Mouse (Mus musculus) MEL (cell line): ENCODE results near the gene Clk2.

ENCODE experiments used
- CTCF ChIP-seq, 3 experiments: IDR thresholded peaks in 2 of 3; conservative IDR thresholded peaks in 1 of 3; 2 replicates each; pipeline ENCODE4 v1.5.1; 2011 to 2012; ENCODE audit warnings: low read length in 3 of 3, low read depth in 2 of 3, mild to moderate bottlenecking in 2 of 3, improper control_type of control experiment in 1 of 3, inconsistent platforms in 1 of 3, mixed read lengths in 1 of 3, moderate library complexity in 1 of 3; ENCODE audit not compliant: control insufficient read depth in 1 of 3, insufficient read depth in 1 of 3, poor library complexity in 1 of 3, severe bottlenecking in 1 of 3
- EP300 ChIP-seq, 2 experiments: IDR thresholded peaks; 2 replicates each; pipeline ENCODE4 v1.6.1; 2011; ENCODE audit warnings: improper control_type of control experiment in 2 of 2, low read length in 2 of 2, low read depth in 1 of 2, mild to moderate bottlenecking in 1 of 2
- KAT2A ChIP-seq: conservative IDR thresholded peaks from 2 replicates; pipeline ENCODE4 v1.6.1; 2012; ENCODE audit warnings: low read depth, low read length, improper control_type of control experiment, inconsistent platforms
- MAX ChIP-seq: IDR thresholded peaks from 2 replicates; pipeline ENCODE4 v1.6.1; 2011; ENCODE audit warnings: low read length, improper control_type of control experiment
- MAZ ChIP-seq: IDR thresholded peaks from 2 replicates; pipeline ENCODE4 v1.6.1; 2012; ENCODE audit warnings: low read depth, mild to moderate bottlenecking, inconsistent platforms, low read length, improper control_type of control experiment
- POLR2A ChIP-seq, 2 experiments: IDR thresholded peaks; 2 replicates each; pipeline ENCODE4 v1.6.1; 2011 to 2012; ENCODE audit warnings: low read length in 2 of 2, mild to moderate bottlenecking in 2 of 2, control low read depth in 1 of 2, improper control_type of control experiment in 1 of 2, low read depth in 1 of 2, moderate library complexity in 1 of 2; ENCODE audit not compliant: control insufficient read depth in 1 of 2, insufficient read depth in 1 of 2, poor library complexity in 1 of 2
- USF1 ChIP-seq: IDR thresholded peaks from 2 replicates; pipeline ENCODE4 v1.6.1; 2014; ENCODE audit warnings: low read depth, mild to moderate bottlenecking, inconsistent platforms, low read length, improper control_type of control experiment, moderate library complexity
- ZC3H11A ChIP-seq: IDR thresholded peaks from 2 replicates; pipeline ENCODE4 v1.6.1; 2012; ENCODE audit warnings: low read depth, mild to moderate bottlenecking, inconsistent platforms, low read length, improper control_type of control experiment
- ZKSCAN1 ChIP-seq: IDR thresholded peaks from 2 replicates; pipeline ENCODE4 v1.6.1; 2012; ENCODE audit warnings: low read depth, mild to moderate bottlenecking, inconsistent platforms, low read length, improper control_type of control experiment, moderate library complexity

DNA sequence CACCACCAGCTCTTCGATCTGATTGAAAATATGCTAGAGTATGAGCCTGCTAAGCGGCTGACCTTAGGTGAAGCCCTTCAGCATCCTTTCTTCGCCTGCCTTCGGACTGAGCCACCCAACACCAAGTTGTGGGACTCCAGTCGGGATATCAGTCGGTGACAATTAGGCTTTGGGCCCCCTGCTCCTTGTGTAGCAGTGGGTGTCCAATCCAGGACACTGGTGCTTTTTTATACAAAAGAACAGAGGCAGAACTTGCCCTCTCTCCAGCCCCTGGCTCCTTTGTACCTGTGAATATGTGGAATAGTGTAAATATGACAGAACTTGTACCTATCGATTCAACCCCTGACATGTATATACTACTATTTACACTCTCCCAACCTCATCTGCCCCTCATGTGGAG is 11.8 kb downstream of the Clk2 start:
- TF ChIP-seq ZKSCAN1 (no peak), USF1 (no peak), CTCF (IDR thresholded peaks at IDR 0.05 in 2 of 3, conservative IDR thresholded peaks at IDR 0.05 in 1 of 3; ENCODE audit: control insufficient read depth in 1 of 3, insufficient read depth in 1 of 3, low read depth in 2 of 3, low read length in 3 of 3, poor library complexity in 1 of 3, severe bottlenecking in 1 of 3) (no peak), MAZ (no peak), EP300 (IDR thresholded peaks at IDR 0.05; ENCODE audit: low read depth in 1 of 2, low read length in 2 of 2) (no peak), KAT2A (no peak), POLR2A (IDR thresholded peaks at IDR 0.05; ENCODE audit: control insufficient read depth in 1 of 2, insufficient read depth in 1 of 2, low read depth in 1 of 2, low read length in 2 of 2, poor library complexity in 1 of 2) (no peak), MAX (no peak), ZC3H11A (no peak)
